Mouse (Mus musculus) liver, adult 2 months (tissue): ENCODE data around the gene Bloc1s3. TPM values are rescaled to one million over a fixed set of nuclear protein-coding genes. Genes with fewer than 3 reads are reported as not detected.
A peak's percentile ranks its signal among the peaks of the same experiment; 100 is the strongest.

Experiments used
- DNase-seq: peaks from one replicate; pipeline ENCODE4 v3.0.0-alpha.2; 2011; ENCODE audit warnings: low read depth, low spot score; ENCODE audit errors: extremely low read depth
- H3K27ac ChIP-seq: fragments of 200-500 bp; replicated peaks from 2 replicates; pipeline ENCODE4 v1.5.1; 2012; ENCODE audit warnings: low read depth, mild to moderate bottlenecking, control low read depth, inconsistent platforms, low read length; ENCODE audit not compliant: insufficient read depth
- H3K27me3 ChIP-seq: fragments of 200-500 bp; 2 replicates; pipeline ENCODE4 v1.6.1; 2012; ENCODE audit warnings: mild to moderate bottlenecking, moderate library complexity, low read length, inconsistent platforms; ENCODE audit not compliant: control insufficient read depth, insufficient read depth
- H3K36me3 ChIP-seq: fragments of 200-500 bp; 2 replicates; pipeline ENCODE4 v1.6.1; 2012; ENCODE audit warnings: low read length, inconsistent platforms; ENCODE audit not compliant: control insufficient read depth, insufficient read depth
- H3K4me1 ChIP-seq: fragments of 200-500 bp; 2 replicates; pipeline ENCODE4 v1.6.1; 2011; ENCODE audit warnings: low read length; ENCODE audit not compliant: control insufficient read depth, insufficient read depth
- H3K4me3 ChIP-seq: fragments of 200-500 bp; 2 replicates; pipeline ENCODE4 v1.5.1; 2011; ENCODE audit warnings: low read depth, mild to moderate bottlenecking, control low read depth, low read length, moderate library complexity; ENCODE audit not compliant: insufficient read depth
- H3K79me2 ChIP-seq: fragments of 200-500 bp; 2 replicates; pipeline ENCODE4 v1.6.1; 2012; ENCODE audit warnings: inconsistent platforms, mild to moderate bottlenecking, low read length, moderate library complexity; ENCODE audit not compliant: control insufficient read depth, insufficient read depth
- H3K9ac ChIP-seq: fragments of 200-500 bp; 2 replicates; pipeline ENCODE4 v1.6.1; 2012; ENCODE audit warnings: low read depth, mild to moderate bottlenecking, control low read depth, inconsistent platforms, low read length
- CTCF ChIP-seq: fragments of 200-500 bp; IDR thresholded peaks from 2 replicates; pipeline ENCODE4 v1.5.1; 2011; ENCODE audit warnings: low read depth, low read length, control low read depth
- POLR2A ChIP-seq: fragments of 200-500 bp; IDR thresholded peaks from 2 replicates; pipeline ENCODE4 v1.6.1; 2011; ENCODE audit warnings: low read length, control low read depth; ENCODE audit not compliant: insufficient read depth; ENCODE audit errors: extremely low read depth
- WGBS: fragments of 180-500 bp; shearing (Covaris S2); methylation state at CpG from one replicate; pipeline ENCODE4 v1.1.7; 2018; 5-methylcytosine and 5-hydroxymethylcytosine counted together
- polyA plus RNA-seq: library from polyadenylated mRNA; depleted of rRNA; stranded (reverse); fragments of >200 nt; gene quantifications from 2 replicates; pipeline ENCODE4 v1.2.3, GENCODE M21; 2012
- total RNA-seq: library from RNA; depleted of rRNA; stranded (reverse); fragments of >200 nt; gene quantifications from 2 replicates; pipeline ENCODE4 v1.2.3, GENCODE M21; 2014

Bloc1s3 gene
- total and polyA plus RNA-seq, 2 experiments = 2.8 to 6.2 TPM

DNA sequence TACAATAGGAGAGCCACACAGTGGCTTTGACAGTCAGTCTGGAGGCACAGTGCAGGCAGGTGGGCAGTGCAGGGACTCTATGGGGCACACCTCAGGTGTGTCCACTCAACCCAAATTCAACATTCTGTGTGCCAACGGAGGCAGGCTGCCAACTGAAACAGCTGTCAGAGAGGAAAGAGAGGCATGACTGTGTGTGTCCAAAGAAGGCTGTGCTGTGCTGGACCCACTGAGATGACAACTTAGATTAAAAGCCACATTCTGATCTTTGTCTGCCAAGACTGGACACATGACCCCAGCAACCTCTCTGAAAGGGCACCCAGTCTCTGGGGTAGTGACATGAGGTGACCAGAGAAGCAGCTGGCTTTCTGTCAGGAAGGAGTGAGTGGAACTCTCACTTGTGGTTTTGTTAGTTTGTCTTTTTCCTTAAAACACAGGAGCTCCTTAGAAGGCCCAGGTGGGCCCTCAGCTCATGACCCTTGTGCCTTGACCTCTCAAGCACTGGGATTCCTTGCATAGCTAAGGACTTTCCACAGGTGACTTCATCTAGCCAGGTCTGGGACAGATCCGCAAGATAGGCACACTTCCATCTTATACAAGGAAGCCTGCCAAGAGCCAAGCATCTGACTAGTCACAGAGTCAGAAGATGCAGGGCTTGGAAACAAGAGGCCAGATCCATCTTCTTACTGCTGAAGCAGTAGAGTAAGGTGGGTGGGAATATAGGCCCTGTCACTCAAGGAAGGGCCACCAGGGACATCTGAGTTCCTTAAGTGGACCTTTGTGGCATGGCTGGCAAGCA, 32.8 kb upstream of the Bloc1s3 start:
- no peaks in the 10 kb centered on the region for H3K36me3 ChIP-seq
- peaks cover 6% of the 10 kb centered on the region for H3K4me1 ChIP-seq
- no peak overlapping the region for H3K27ac ChIP-seq
- H3K27me3 ChIP-seq = no peaks in the 10 kb centered on the region
- peaks cover 72% of the 10 kb centered on the region for H3K79me2 ChIP-seq
- H3K9ac ChIP-seq = no peak overlapping the region
- 31% methylated on average over 2 of the region's 2 CpGs for whole genome bisulfite sequencing
- H3K4me3 ChIP-seq = no peak overlapping the region
- DNase-seq = peak; percentile 72
- no peak for TF ChIP-seq CTCF
- no peak for TF ChIP-seq POLR2A

DNA sequence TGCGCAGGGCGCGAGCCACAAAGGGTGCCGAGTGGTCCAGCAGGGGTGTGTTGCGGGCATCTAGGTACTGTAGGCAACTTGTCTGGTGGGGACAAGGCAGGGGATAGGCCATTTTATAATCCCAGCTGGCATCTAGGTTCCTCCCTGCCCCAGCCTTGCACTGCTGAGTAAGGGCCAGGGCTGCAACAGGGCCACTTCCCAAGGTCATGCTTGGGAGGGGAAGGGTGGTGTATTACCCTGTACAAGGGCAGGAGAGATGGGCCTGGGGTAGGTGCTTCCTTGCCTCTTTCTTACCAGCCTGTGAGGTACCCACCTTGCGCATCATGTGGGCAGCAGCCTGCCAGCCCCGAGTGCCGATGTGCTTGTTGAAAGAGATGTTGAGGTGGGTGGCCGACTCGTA, 26.5 kb upstream of the Bloc1s3 start:
- Histone ChIP-seq H3K4me1 (no peaks in the 10 kb centered on the region), H3K36me3 (peaks cover 10% of the 10 kb centered on the region)
- 97% methylated on average over 10 of the region's 10 CpGs for WGBS

DNA sequence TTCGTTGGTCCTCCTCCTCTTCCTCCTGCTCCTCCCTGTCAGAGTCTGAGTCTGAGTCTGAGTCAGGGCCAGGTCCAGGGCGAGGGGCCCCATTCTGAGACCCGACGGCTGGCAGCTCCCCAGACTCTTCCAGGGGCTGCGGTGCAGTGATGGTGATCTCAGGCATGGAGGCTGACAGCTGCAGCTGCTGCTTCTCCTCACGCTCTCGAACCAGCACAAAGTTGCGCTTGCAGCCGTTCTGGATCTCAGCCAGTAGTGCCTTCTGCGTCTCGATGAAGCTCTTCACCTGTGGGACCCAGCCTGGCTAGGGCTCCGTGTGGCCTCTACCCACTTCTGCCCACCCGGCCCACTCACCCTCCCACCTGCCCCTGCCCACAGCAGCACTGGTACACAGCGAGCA, 24.1 kb upstream of the Bloc1s3 start:
- TF ChIP-seq CTCF (no peak), POLR2A (no peak)

More for the DNA sequence above, 26.5 kb upstream of the Bloc1s3 start:
- TF ChIP-seq POLR2A (no peak), CTCF (no peak)
- no peaks in the 10 kb centered on the region for H3K27me3 ChIP-seq
- H3K4me3 ChIP-seq = no peak overlapping the region
- H3K79me2 ChIP-seq = peaks cover 23% of the 10 kb centered on the region
- DNase-seq = no peak
- H3K9ac ChIP-seq = no peak overlapping the region
- H3K27ac ChIP-seq = no peak overlapping the region

DNA sequence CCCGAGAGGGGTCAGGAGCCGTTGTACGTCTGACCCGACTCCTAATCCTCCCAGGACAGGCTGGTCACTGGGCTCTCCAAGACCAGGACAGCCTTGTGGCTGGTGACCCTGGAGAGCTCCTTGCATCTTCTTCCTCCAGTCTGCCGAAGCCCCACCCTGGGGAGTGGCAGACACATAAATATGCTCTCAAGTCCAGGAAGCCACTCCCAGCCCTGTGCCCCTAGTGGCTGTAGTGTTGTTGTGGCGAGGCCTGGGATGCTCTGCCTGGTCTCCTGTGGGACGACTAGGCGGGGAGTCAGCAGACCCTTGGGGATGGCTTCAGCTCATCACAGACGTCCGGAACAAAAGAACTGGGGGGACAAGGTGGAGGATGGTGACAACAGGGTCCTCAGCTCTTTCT, 22.9 kb upstream of the Bloc1s3 start:
- Histone ChIP-seq H3K4me1 (no peaks in the 10 kb centered on the region), H3K9ac (no peak overlapping the region), H3K36me3 (peaks cover 10% of the 10 kb centered on the region), H3K4me3 (no peak overlapping the region), H3K79me2 (peaks cover 2% of the 10 kb centered on the region; the same call in 1 of the 2 replicates), H3K27me3 (no peaks in the 10 kb centered on the region), H3K27ac (no peak overlapping the region)
- DNase-seq = no peak
- 91% methylated on average over 10 of the region's 10 CpGs for WGBS
- TF ChIP-seq POLR2A = no peak
- 0 out of 2 replicates have a peak, but pooled peaks have one; percentile 3 for TF ChIP-seq CTCF

More for the DNA sequence above, 24.1 kb upstream of the Bloc1s3 start:
- Histone ChIP-seq H3K9ac (no peak overlapping the region), H3K79me2 (peaks cover 7% of the 10 kb centered on the region), H3K27ac (no peak overlapping the region), H3K36me3 (peaks cover 10% of the 10 kb centered on the region), H3K4me1 (no peaks in the 10 kb centered on the region), H3K27me3 (no peaks in the 10 kb centered on the region), H3K4me3 (no peak overlapping the region)
- WGBS = 91% methylated on average over 14 of the region's 14 CpGs
- DNase-seq = no peak

DNA sequence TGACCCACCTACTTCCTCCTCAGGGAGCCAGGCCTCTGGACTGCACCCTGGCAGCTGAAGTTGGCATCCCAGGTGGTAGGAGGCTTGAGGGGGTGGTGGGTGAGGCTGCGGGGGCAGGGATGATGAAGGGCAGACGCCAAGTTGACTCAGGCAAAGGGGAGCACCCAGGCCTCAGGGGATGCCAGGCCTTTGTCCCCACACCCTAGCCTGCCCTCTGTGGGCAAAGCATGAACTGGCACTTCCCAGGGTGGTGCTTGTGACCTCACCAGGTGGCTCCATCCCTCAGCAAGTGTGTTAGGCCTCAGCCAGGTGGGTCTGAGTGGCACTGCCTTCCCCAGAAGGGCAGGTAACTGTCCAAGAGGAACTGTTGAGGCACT, 16.9 kb upstream of the Bloc1s3 start:
- H3K79me2 ChIP-seq = no peaks in the 10 kb centered on the region
- H3K4me1 ChIP-seq = peaks cover 7% of the 10 kb centered on the region; the same call in 1 of the 2 replicates
- H3K27ac ChIP-seq = no peak overlapping the region
- H3K36me3 ChIP-seq = no peaks in the 10 kb centered on the region
- H3K4me3 ChIP-seq = no peak overlapping the region
- no peak for DNase-seq
- whole genome bisulfite sequencing = 70% methylated on average over 2 of the region's 2 CpGs
- peaks cover 21% of the 10 kb centered on the region for H3K27me3 ChIP-seq
- TF ChIP-seq POLR2A = no peak
- TF ChIP-seq CTCF = no peak; the same call in 1 of the 2 replicates
- H3K9ac ChIP-seq = no peak overlapping the region

DNA sequence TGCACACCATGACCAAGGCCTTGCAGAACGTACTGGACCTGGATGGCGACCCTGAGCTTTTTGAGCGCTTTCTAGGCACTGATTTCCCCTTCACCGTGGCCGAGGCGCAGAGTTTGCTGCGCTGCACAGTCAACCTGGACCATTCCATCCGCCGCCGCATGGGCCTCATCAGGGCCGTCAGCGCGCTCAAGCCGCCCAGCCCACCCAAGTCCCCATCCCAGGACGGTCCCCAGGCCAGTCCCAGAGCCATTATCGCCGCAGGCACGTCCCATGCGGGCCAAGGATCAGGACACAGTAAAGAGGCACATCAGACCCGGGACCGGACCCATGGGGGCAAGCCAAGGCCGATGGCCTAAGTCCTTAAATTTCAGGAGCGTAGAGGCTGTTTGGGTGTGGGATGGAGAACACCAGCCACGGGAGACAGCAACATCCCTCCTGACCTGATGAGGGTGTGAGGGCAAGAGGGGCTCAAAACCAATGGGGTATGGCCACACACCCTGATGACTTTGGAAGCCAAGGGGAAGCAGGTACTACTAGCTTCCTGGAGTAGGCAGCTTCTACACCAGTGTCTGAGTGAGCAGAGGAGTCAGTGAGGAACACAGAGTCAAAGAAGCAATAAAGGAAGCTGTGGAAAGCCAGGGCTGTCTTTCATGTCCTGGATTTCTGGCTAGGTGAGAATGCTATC, 16.4 kb upstream of the Bloc1s3 start:
- 20% methylated on average over 24 of the region's 24 CpGs for WGBS
- Histone ChIP-seq H3K36me3 (no peaks in the 10 kb centered on the region), H3K4me3 (no peak overlapping the region), H3K9ac (no peak overlapping the region), H3K27me3 (peaks cover 25% of the 10 kb centered on the region), H3K27ac (no peak overlapping the region), H3K4me1 (peaks cover 7% of the 10 kb centered on the region; the same call in 1 of the 2 replicates), H3K79me2 (no peaks in the 10 kb centered on the region)
- TF ChIP-seq POLR2A (no peak), CTCF (no peak)
- no peak for DNase-seq
